ENCODE assay signal across 9 mouse cellular contexts in genomic region chr11:60139141-60139733, GRCm38 (mm10). TPM values are rescaled to one million over a fixed set of nuclear protein-coding genes. Genes with fewer than 3 reads are reported as not detected.
A peak's percentile ranks its signal among the peaks of the same experiment; 100 is the strongest.
DNase-seq lines count a peak whose midpoint lies in the region; ATAC-seq and TF ChIP-seq lines count a peak whose summit lies in the region.
"Had no signal": no experiment of that assay in that cellular context is flagged by ENCODE, and none has a peak within 500 bp of the region (broad histone marks: within the 10 kb centered on the region; RNA-seq: fewer than 3 reads in every experiment).

No protein-coding gene starts in this region.

- H3K9me3 ChIP-seq in forebrain, embryonic 13.5 days (replicated peaks) = no peaks in the 10 kb centered on the region
- no peaks in the 10 kb centered on the region for H3K9me3 ChIP-seq in intestine, embryonic 16.5 days (ENCODE audit: control insufficient read depth, low read length)
- H3K9me3 ChIP-seq in liver, embryonic 16.5 days (replicated peaks; ENCODE audit: control insufficient read depth, low read length) = no peaks in the 10 kb centered on the region

- H3K27me3 ChIP-seq in kidney, adult 2 months (replicated peaks; ENCODE audit: control insufficient read depth, insufficient read depth, low read length) = no peaks in the 10 kb centered on the region
- H3K27me3 ChIP-seq in forebrain, embryonic 13.5 days = no peaks in the 10 kb centered on the region
- H3K27me3 ChIP-seq in intestine, embryonic 16.5 days (replicated peaks; ENCODE audit: control insufficient read depth, insufficient read depth, low read length) = no peaks in the 10 kb centered on the region
- peaks cover 13% of the 10 kb centered on the region for H3K27me3 ChIP-seq in liver, embryonic 16.5 days (ENCODE audit: control insufficient read depth, insufficient read depth, low read depth, low read length)
- H3K27me3 ChIP-seq: Patski had no signal

- TF ChIP-seq POLR2A in kidney, adult 2 months (IDR thresholded peaks at IDR 0.05; ENCODE audit: low read depth, low read length) = no peak

- ATAC-seq in forebrain, embryonic 13.5 days = peak; percentile 60
- ATAC-seq in intestine, embryonic 16.5 days = peak; percentile 37
- ATAC-seq in liver, embryonic 16.5 days (ENCODE audit: low read depth) = no peak
- no peak for ATAC-seq in megakaryocyte progenitor cell, adult 5-6 weeks (replicated peaks; ENCODE audit: poor library complexity)

- no peak overlapping the region for H3K27ac ChIP-seq in kidney, adult 2 months (ENCODE audit: insufficient read depth, low read depth, low read length)
- peak overlapping the region; percentile 95 for H3K27ac ChIP-seq in forebrain, embryonic 13.5 days
- H3K27ac ChIP-seq in intestine, embryonic 16.5 days (ENCODE audit: low read length) = peak overlapping the region; percentile 68; the same call in 1 of the 2 replicates
- no peak overlapping the region for H3K27ac ChIP-seq in liver, embryonic 16.5 days (ENCODE audit: low read length)

- WGBS in kidney, adult 2 months = 25% methylated on average over 24 of the region's 24 CpGs
- 1% methylated on average over 24 of the region's 24 CpGs for WGBS in forebrain, embryonic 13.5 days
- WGBS in intestine, embryonic 16.5 days = 6% methylated on average over 24 of the region's 24 CpGs
- WGBS in liver, embryonic 16.5 days (ENCODE audit: insufficient replicate concordance) = 10% methylated on average over 24 of the region's 24 CpGs

- peak overlapping the region; percentile 98 for H3K4me2 ChIP-seq in forebrain, embryonic 13.5 days
- H3K4me2 ChIP-seq in intestine, embryonic 16.5 days (ENCODE audit: low read depth, low read length) = peak overlapping the region; percentile 98
- peak overlapping the region; percentile 79 for H3K4me2 ChIP-seq in liver, embryonic 16.5 days (ENCODE audit: low read depth, low read length)

- H3K9ac ChIP-seq in forebrain, embryonic 13.5 days = peak overlapping the region; percentile 94
- peak overlapping the region; percentile 77 for H3K9ac ChIP-seq in intestine, embryonic 16.5 days (ENCODE audit: low read depth, low read length)
- H3K9ac ChIP-seq in liver, embryonic 16.5 days (ENCODE audit: low read depth, low read length) = no peak overlapping the region

- DNase-seq in kidney, adult 2 months = no peak
- no peak for DNase-seq in kidney, postnatal 14 days
- peak; percentile 69 for DNase-seq in brain, adult 2 months (ENCODE audit: low read depth, low spot score)
- DNase-seq in right cerebral cortex, postnatal 36 days (ENCODE audit: low spot score in 2 of 2) = peak; percentile 66 to 67

- peaks cover 15% of the 10 kb centered on the region; the same call in 1 of the 2 replicates for H3K4me1 ChIP-seq in kidney, adult 2 months (ENCODE audit: control insufficient read depth, insufficient read depth, low read length)
- H3K4me1 ChIP-seq in forebrain, embryonic 13.5 days = peaks cover 46% of the 10 kb centered on the region
- peaks cover 35% of the 10 kb centered on the region for H3K4me1 ChIP-seq in intestine, embryonic 16.5 days (ENCODE audit: control insufficient read depth, insufficient read depth, low read length)
- peaks cover 22% of the 10 kb centered on the region for H3K4me1 ChIP-seq in liver, embryonic 16.5 days (ENCODE audit: control insufficient read depth, low read depth, low read length)

- peak overlapping the region; percentile 47; the same call in 1 of the 2 replicates for H3K4me3 ChIP-seq in kidney, adult 2 months (ENCODE audit: insufficient read depth, low read depth, low read length)
- peak overlapping the region; percentile 76 for H3K4me3 ChIP-seq in forebrain, embryonic 13.5 days
- peak overlapping the region; percentile 71 for H3K4me3 ChIP-seq in intestine, embryonic 16.5 days (ENCODE audit: low read length)
- peak overlapping the region; percentile 60 for H3K4me3 ChIP-seq in liver, embryonic 16.5 days (ENCODE audit: low read depth, low read length)

- H3K36me3 ChIP-seq in kidney, adult 2 months (ENCODE audit: control insufficient read depth, insufficient read depth, low read length) = no peaks in the 10 kb centered on the region
- H3K36me3 ChIP-seq in forebrain, embryonic 13.5 days (ENCODE audit: poor library complexity, severe bottlenecking) = peaks cover 9% of the 10 kb centered on the region
- no peaks in the 10 kb centered on the region for H3K36me3 ChIP-seq in intestine, embryonic 16.5 days (ENCODE audit: control insufficient read depth, insufficient read depth, low read length)
- no peaks in the 10 kb centered on the region for H3K36me3 ChIP-seq in liver, embryonic 16.5 days (ENCODE audit: control insufficient read depth, insufficient read depth)

- TF ChIP-seq CTCF in kidney, adult 2 months (conservative IDR thresholded peaks at IDR 0.05; ENCODE audit: insufficient read depth, insufficient read length, low read depth, low read length) = no peak

RNA-seq across cellular contexts. Expression of gene Rai1, which starts 34.4 kb away (rescaled TPM):
- 26.1 and 29.2 TPM in 2 replicates for polyA plus RNA-seq in kidney, adult 2 months (2012; rRNA removed)
- 26.9 and 31.5 TPM in 2 replicates for polyA plus RNA-seq in forebrain, embryonic 13.5 days (2015; fragmentation: Nextera tagmentation; extraction: Ambion mirVana)
- 12.4 and 12.5 TPM in 2 replicates for polyA plus RNA-seq in intestine, embryonic 16.5 days (2015; fragmentation: Nextera tagmentation; extraction: Ambion mirVana)
- 2.8 and 3.7 TPM in 2 replicates for polyA plus RNA-seq in liver, embryonic 16.5 days (2015; fragmentation: Nextera tagmentation; extraction: Ambion mirVana)
- 26.8 and 35.7 TPM in 2 replicates for total RNA-seq in megakaryocyte progenitor cell, adult 5-6 weeks (2015)
- 10.8 and 11.7 TPM in 2 replicates for total RNA-seq in megakaryocyte progenitor cell, adult 5-6 weeks (2017)

Comparison
In these comparisons a context has a peak if more than half of its experiments do, and no peak if none do; other contexts are left out.
1. DNase-seq: peak in brain, adult 2 months (single experiment) and right cerebral cortex, postnatal 36 days (2 of 2); none in kidney, adult 2 months (single experiment) and kidney, postnatal 14 days (single experiment).
2. H3K27ac ChIP-seq: peak in forebrain, embryonic 13.5 days (single experiment) and intestine, embryonic 16.5 days (single experiment); none in kidney, adult 2 months (single experiment) and liver, embryonic 16.5 days (single experiment).
3. ATAC-seq: peak in forebrain, embryonic 13.5 days (single experiment) and intestine, embryonic 16.5 days (single experiment); none in liver, embryonic 16.5 days (single experiment) and megakaryocyte progenitor cell, adult 5-6 weeks (single experiment).
4. Peak in every context shown above with its lines, with median percentiles within 50 percentile points of each other: H3K4me3 ChIP-seq and H3K4me2 ChIP-seq.